Mouse (Mus musculus): ENCODE data around the gene Gm4881. TPM values are rescaled to one million over a fixed set of nuclear protein-coding genes. Genes with fewer than 3 reads are reported as not detected.

The Gm4881 gene
- polyA plus RNA-seq, 1 experiment from 2014 or later, result not detected

DNA sequence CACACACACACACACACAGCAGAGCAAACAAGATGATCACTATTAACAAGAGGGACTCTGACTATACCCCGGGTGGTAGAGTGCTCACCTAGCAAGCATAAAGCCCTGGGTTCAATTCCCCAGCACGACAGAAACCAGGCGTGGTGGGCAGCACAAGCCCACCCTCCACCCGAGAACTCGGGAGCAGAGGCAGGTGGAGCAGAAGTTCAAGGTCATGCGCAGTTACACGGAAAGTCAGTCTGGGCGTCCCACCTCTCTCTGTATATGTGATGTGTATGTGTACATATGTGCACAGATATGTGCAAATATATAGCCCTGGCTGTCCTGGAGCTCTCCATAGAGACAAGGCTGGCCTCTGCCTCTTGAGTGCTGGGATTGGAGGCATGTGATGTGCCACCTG lies 23.7 kb upstream of the Gm4881 start:
- H3K4me1 ChIP-seq (ENCODE audit: control insufficient read depth, insufficient read depth, low read length), result peaks cover 2% of the 10 kb centered on the region; the same call in 1 of the 2 replicates
- H3K9me3 ChIP-seq (ENCODE audit: control insufficient read depth, low read depth, low read length), result no peaks in the 10 kb centered on the region
- no peak overlapping the region for H3K27ac ChIP-seq (ENCODE audit: low read length)
- no peaks in the 10 kb centered on the region for H3K36me3 ChIP-seq (ENCODE audit: control insufficient read depth, insufficient read depth, low read length)
- H3K4me3 ChIP-seq (ENCODE audit: low read depth, low read length), result no peak overlapping the region
- 73% methylated on average over 8 of the region's 8 CpGs for WGBS
- no peak for ATAC-seq (ENCODE audit: insufficient number of reproducible peaks, insufficient read depth, low FRiP score, low read depth)
- no peak overlapping the region for H3K4me2 ChIP-seq (replicated peaks; ENCODE audit: low read depth, low read length)
- H3K27me3 ChIP-seq (ENCODE audit: control insufficient read depth, insufficient read depth, low read length), result no peaks in the 10 kb centered on the region
- no peak overlapping the region for H3K9ac ChIP-seq (replicated peaks; ENCODE audit: low read depth, low read length)

DNA sequence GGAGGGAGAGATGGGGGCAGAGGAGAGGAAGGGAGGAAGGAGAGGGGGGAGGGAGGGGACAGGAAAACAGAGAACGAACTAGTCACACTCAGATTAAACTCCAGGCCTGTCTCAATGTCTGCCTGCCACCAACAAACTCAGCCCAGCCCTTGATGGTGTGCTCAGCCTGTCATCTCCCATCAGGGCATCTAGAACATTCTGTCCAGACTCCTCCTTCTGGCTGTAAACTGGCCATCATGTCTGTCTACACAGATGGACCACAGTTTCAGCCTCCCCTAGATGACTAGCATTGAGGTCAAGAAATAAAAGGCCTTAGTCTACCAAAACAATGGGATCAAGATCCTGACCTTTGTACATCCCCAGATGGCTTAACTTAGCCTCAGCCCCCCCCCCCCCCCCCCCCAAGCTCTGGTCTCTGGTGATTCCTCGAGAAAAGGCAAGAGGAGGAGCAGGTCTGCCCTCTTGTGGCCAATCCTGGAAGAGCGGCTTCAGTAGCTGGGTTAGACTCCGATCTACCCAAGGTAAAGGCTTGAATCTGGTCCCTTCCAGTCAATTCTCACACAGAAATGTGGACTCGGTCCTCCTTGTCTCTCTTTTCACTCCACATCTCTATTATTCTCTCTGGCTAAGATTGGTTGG lies 20.7 kb upstream of the Gm4881 start:
- Histone ChIP-seq H3K4me3 (ENCODE audit: low read depth, low read length) (no peak overlapping the region), H3K27me3 (ENCODE audit: control insufficient read depth, insufficient read depth, low read length) (no peaks in the 10 kb centered on the region), H3K4me2 (replicated peaks; ENCODE audit: low read depth, low read length) (no peak overlapping the region), H3K27ac (ENCODE audit: low read length) (no peak overlapping the region), H3K9ac (replicated peaks; ENCODE audit: low read depth, low read length) (no peak overlapping the region), H3K36me3 (ENCODE audit: control insufficient read depth, insufficient read depth, low read length) (no peaks in the 10 kb centered on the region), H3K4me1 (ENCODE audit: control insufficient read depth, insufficient read depth, low read length) (no peaks in the 10 kb centered on the region), H3K9me3 (ENCODE audit: control insufficient read depth, low read depth, low read length) (no peaks in the 10 kb centered on the region)
- no peak; the same call in 1 of the 2 replicates for ATAC-seq (ENCODE audit: insufficient number of reproducible peaks, insufficient read depth, low FRiP score, low read depth)
- WGBS, result 10% methylated on average over 5 of the region's 5 CpGs

DNA sequence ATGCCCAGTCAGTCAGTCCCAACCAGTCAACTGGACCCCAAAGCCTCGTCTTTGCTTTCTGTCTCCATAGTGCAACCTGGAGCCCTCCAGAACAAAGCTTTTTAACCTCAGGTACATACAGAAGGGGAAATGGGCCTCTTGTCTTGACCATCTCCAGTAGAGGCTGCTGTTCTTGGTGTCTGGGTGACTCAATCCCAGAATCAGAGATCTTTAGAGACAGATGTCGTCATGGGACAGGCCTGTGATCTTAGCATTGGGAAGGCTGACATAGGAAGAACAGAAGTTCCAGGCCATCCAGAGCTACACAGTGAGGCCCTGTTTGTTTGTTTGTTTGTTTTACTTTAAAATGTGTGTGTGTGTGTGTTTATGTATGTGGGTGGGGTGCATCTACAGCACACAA lies 20.0 kb upstream of the Gm4881 start:
- H3K4me1 ChIP-seq (ENCODE audit: control insufficient read depth, insufficient read depth, low read length), result no peaks in the 10 kb centered on the region

DNA sequence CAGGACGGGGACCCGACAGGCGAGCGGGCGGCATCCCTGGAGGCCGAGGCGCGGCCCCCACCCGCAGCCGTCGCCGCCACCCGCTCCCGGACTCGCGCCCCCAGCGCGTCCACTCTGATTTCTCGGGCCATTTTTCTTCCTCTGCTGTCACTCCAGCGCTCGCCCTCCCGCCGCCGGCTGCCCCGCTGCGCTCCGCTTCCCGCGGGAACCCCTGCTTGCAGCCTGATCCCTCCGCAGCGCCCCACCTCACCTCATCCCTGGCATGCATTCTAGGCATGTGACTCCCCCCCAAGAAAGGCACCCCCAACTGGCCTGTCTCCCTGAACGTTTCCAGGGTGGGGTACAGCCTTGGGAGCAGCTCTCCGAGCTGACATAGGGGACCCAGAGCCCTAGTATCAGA lies 10.9 kb upstream of the Gm4881 start:
- no peak for ATAC-seq (ENCODE audit: insufficient number of reproducible peaks, insufficient read depth, low FRiP score, low read depth)
- Histone ChIP-seq H3K36me3 (ENCODE audit: control insufficient read depth, insufficient read depth, low read length) (no peaks in the 10 kb centered on the region), H3K4me1 (ENCODE audit: control insufficient read depth, insufficient read depth, low read length) (peaks cover 10% of the 10 kb centered on the region; the same call in 1 of the 2 replicates), H3K9ac (replicated peaks; ENCODE audit: low read depth, low read length) (no peak overlapping the region), H3K27me3 (ENCODE audit: control insufficient read depth, insufficient read depth, low read length) (peaks cover 48% of the 10 kb centered on the region), H3K4me2 (replicated peaks; ENCODE audit: low read depth, low read length) (peak overlapping the region; percentile 64), H3K4me3 (ENCODE audit: low read depth, low read length) (peak overlapping the region; percentile 36), H3K27ac (ENCODE audit: low read length) (no peak overlapping the region), H3K9me3 (ENCODE audit: control insufficient read depth, low read depth, low read length) (no peaks in the 10 kb centered on the region)
- WGBS, result 7% methylated on average over 19 of the region's 33 CpGs

More for the DNA sequence above, 20.0 kb upstream of the Gm4881 start:
- no peaks in the 10 kb centered on the region for H3K27me3 ChIP-seq (ENCODE audit: control insufficient read depth, insufficient read depth, low read length)
- WGBS, result 72% methylated on average over 2 of the region's 2 CpGs
- no peak overlapping the region for H3K4me3 ChIP-seq (ENCODE audit: low read depth, low read length)
- H3K27ac ChIP-seq (ENCODE audit: low read length), result no peak overlapping the region
- no peaks in the 10 kb centered on the region for H3K9me3 ChIP-seq (ENCODE audit: control insufficient read depth, low read depth, low read length)
- H3K36me3 ChIP-seq (ENCODE audit: control insufficient read depth, insufficient read depth, low read length), result no peaks in the 10 kb centered on the region
- H3K4me2 ChIP-seq (replicated peaks; ENCODE audit: low read depth, low read length), result no peak overlapping the region
- no peak overlapping the region for H3K9ac ChIP-seq (replicated peaks; ENCODE audit: low read depth, low read length)
- ATAC-seq (ENCODE audit: insufficient number of reproducible peaks, insufficient read depth, low FRiP score, low read depth), result no peak

DNA sequence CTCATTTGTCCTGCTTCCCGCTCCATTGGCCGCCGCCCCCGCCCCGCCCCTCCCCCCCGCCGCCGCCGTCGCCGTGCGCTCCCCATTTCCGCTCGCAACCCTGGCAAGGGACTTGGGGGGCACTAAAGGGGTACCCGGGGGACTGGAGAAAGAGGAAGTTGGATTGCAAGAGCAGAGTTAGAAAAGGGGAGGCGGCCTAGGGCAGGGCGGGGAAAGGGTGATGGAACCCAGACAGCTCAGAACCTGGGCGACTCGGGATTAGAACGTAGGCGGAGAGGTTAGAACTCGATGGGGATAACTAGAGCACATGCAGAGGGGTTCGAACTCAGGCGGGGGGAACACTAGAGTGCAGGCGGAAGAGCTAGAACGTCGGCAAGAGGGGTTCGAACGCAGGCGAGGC lies 10.2 kb upstream of the Gm4881 start:
- H3K27ac ChIP-seq (ENCODE audit: low read length), result no peak overlapping the region
- 2% methylated on average over 30 of the region's 30 CpGs for WGBS
- no peak for ATAC-seq (ENCODE audit: insufficient number of reproducible peaks, insufficient read depth, low FRiP score, low read depth)

DNA sequence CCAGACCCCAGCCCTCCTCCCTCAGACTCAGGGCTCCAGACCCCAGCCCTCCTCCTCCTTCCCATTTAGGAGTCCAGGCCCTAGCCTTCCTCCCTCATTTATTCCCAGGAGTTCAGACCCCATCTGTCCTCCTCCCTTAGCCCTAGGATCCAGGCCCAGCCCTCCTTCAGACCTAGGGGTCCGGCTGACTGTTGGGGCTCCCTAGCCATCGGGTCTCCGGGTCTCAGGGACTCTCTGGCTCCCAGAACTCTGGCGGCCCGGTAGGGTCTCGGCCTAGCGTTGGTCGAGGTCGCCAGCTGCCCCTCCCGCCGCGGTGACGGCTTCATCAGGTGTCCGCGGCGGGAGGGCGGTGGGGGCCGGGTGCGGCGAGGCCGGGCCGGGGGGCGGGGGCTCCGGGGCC lies 9.7 kb upstream of the Gm4881 start:
- H3K9ac ChIP-seq (replicated peaks; ENCODE audit: low read depth, low read length), result peak overlapping the region; percentile 28; the same call in 1 of the 2 replicates
- H3K4me1 ChIP-seq (ENCODE audit: control insufficient read depth, insufficient read depth, low read length), result peaks cover 10% of the 10 kb centered on the region; the same call in 1 of the 2 replicates
- peak overlapping the region; percentile 64 for H3K4me2 ChIP-seq (replicated peaks; ENCODE audit: low read depth, low read length)
- no peaks in the 10 kb centered on the region for H3K36me3 ChIP-seq (ENCODE audit: control insufficient read depth, insufficient read depth, low read length)
- no peak for ATAC-seq (ENCODE audit: insufficient number of reproducible peaks, insufficient read depth, low FRiP score, low read depth)
- no peak overlapping the region for H3K27ac ChIP-seq (ENCODE audit: low read length)
- H3K4me3 ChIP-seq (ENCODE audit: low read depth, low read length), result peak overlapping the region; percentile 36
- H3K9me3 ChIP-seq (ENCODE audit: control insufficient read depth, low read depth, low read length), result no peaks in the 10 kb centered on the region
- WGBS, result under 1% methylated on average over 24 of the region's 24 CpGs
- peaks cover 59% of the 10 kb centered on the region for H3K27me3 ChIP-seq (ENCODE audit: control insufficient read depth, insufficient read depth, low read length)

More for the DNA sequence above, 10.2 kb upstream of the Gm4881 start:
- peak overlapping the region; percentile 64 for H3K4me2 ChIP-seq (replicated peaks; ENCODE audit: low read depth, low read length)
- peaks cover 56% of the 10 kb centered on the region for H3K27me3 ChIP-seq (ENCODE audit: control insufficient read depth, insufficient read depth, low read length)
- peak overlapping the region; percentile 28; the same call in 1 of the 2 replicates for H3K9ac ChIP-seq (replicated peaks; ENCODE audit: low read depth, low read length)
- H3K36me3 ChIP-seq (ENCODE audit: control insufficient read depth, insufficient read depth, low read length), result no peaks in the 10 kb centered on the region
- H3K4me3 ChIP-seq (ENCODE audit: low read depth, low read length), result peak overlapping the region; percentile 36
- H3K9me3 ChIP-seq (ENCODE audit: control insufficient read depth, low read depth, low read length), result no peaks in the 10 kb centered on the region
- peaks cover 10% of the 10 kb centered on the region; the same call in 1 of the 2 replicates for H3K4me1 ChIP-seq (ENCODE audit: control insufficient read depth, insufficient read depth, low read length)

DNA sequence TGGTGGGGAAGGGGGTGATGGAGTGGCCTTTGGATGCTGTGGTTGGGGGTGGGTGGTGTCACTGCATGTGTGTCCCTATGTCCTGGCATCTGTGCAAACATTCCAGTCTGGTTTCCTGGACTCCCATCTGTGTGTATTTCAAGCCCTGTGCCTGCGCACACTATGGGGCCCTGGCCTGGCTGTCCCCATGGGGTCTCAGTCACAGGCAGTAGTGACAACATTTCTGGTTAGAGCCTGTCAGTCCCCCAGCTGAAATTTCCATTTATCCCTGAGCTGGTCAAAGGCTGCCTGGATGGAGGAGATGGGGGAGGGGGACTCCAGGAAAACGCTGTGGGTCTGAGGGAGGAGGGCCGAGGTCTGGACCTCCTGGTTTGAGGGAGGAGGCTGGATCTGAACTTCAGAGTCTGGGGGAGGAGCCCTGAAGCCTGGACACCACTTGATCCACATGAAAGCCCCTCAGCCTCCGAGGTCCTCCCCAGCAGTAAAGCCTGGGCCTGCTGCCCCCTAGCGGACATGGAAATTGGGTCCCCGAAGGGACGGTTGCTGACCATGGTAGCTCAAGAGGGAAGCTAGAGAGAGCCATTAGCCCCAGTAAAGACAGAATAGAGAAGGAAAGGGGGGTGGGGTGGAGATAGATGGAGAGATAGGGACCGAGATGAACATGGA lies 5.8 kb upstream of the Gm4881 start:
- H3K4me1 ChIP-seq (ENCODE audit: control insufficient read depth, insufficient read depth, low read length), result peaks cover 10% of the 10 kb centered on the region; the same call in 1 of the 2 replicates
- WGBS, result 1% methylated on average over 8 of the region's 8 CpGs
- no peaks in the 10 kb centered on the region for H3K9me3 ChIP-seq (ENCODE audit: control insufficient read depth, low read depth, low read length)
- H3K4me2 ChIP-seq (replicated peaks; ENCODE audit: low read depth, low read length), result no peak overlapping the region
- peaks cover 85% of the 10 kb centered on the region for H3K27me3 ChIP-seq (ENCODE audit: control insufficient read depth, insufficient read depth, low read length)
- H3K4me3 ChIP-seq (ENCODE audit: low read depth, low read length), result no peak overlapping the region
- H3K27ac ChIP-seq (ENCODE audit: low read length), result no peak overlapping the region
- no peaks in the 10 kb centered on the region for H3K36me3 ChIP-seq (ENCODE audit: control insufficient read depth, insufficient read depth, low read length)
- ATAC-seq (ENCODE audit: insufficient number of reproducible peaks, insufficient read depth, low FRiP score, low read depth), result peak; percentile 46; the same call in 1 of the 2 replicates
- H3K9ac ChIP-seq (replicated peaks; ENCODE audit: low read depth, low read length), result no peak overlapping the region

DNA sequence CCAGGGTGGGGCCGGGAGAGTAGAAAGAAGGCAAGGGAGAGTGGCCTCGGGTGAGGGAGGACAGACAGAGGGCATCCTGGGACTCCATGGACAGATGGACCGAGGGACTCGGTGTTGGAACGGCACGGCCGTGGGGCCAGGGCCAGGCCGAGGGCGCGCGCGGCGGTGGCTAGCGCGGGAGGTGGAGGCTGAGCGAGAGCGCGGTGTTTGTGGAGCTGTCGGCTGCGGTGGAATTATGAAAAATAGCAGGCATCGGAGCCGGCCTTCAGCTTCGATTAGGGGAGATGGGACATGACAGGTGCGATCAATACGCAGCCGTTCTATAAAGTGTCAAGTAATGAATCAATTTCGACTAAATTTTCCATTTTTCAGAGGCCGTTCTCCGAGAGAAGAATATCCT lies 4.5 kb upstream of the Gm4881 start:
- no peak for ATAC-seq (ENCODE audit: insufficient number of reproducible peaks, insufficient read depth, low FRiP score, low read depth)
- Histone ChIP-seq H3K27ac (ENCODE audit: low read length) (no peak overlapping the region), H3K4me2 (replicated peaks; ENCODE audit: low read depth, low read length) (no peak overlapping the region), H3K36me3 (ENCODE audit: control insufficient read depth, insufficient read depth, low read length) (no peaks in the 10 kb centered on the region), H3K27me3 (ENCODE audit: control insufficient read depth, insufficient read depth, low read length) (peaks cover 83% of the 10 kb centered on the region), H3K9ac (replicated peaks; ENCODE audit: low read depth, low read length) (no peak overlapping the region), H3K9me3 (ENCODE audit: control insufficient read depth, low read depth, low read length) (no peaks in the 10 kb centered on the region), H3K4me1 (ENCODE audit: control insufficient read depth, insufficient read depth, low read length) (no peaks in the 10 kb centered on the region), H3K4me3 (ENCODE audit: low read depth, low read length) (no peak overlapping the region)
- WGBS, result 2% methylated on average over 29 of the region's 29 CpGs
